Mouse (Mus musculus): Measurements from ENCODE around the gene Plce1.

Gene Plce1

DNA sequence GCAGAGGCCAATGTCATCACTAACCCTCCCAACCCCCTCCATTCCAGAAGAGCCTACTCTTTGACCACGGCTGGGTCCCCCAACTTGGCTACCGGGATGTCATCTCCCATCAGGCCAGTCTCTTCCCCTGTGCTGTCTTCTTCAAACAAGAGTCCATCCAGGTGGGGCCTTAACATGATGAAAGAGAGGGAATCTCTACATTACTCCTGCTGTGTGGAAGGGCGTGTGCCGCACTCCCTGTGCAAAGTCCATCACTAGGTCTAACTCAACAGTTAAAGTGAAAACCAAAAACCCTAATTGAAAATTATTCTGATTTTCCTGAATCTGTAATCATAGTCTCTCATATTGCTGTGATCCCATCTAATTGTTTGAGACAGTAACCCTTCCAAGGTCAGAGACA, 240.9 kb downstream of the Plce1 start:
- DNase-seq (ENCODE audit: low spot score in 2 of 2): no peak

GRCm38 (mm10) chr19:38722982-38723381, 242.1 kb downstream of the Plce1 start:
- no peak for DNase-seq (ENCODE audit: low spot score in 2 of 2)

DNA sequence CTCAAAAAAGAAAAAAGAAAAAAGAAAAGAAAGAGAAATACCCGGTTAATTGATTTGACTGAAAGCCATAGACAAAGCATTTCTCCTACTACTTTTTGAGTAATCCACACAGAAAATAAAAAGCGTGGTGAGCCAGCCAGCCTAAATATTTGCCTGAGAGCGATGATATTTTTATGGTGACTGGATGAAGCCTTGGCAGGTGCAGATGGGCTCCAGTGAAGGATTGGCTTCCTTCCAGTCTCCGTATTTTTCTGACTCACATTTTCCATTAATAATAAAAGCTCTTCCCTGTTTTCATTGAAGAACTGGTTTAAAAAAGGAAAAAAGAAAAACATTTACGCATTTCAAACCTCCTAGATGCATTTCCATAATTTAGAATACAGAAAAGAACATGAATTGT, 243.1 kb downstream of the Plce1 start:
- peak in 1 of 2 experiments; percentile 2 for DNase-seq (ENCODE audit: low spot score in 2 of 2)

- no peak for DNase-seq (ENCODE audit: low spot score in 2 of 2)
Measured at GRCm38 (mm10) chr19:38728842-38729241, 247.9 kb downstream of the Plce1 start.

DNA sequence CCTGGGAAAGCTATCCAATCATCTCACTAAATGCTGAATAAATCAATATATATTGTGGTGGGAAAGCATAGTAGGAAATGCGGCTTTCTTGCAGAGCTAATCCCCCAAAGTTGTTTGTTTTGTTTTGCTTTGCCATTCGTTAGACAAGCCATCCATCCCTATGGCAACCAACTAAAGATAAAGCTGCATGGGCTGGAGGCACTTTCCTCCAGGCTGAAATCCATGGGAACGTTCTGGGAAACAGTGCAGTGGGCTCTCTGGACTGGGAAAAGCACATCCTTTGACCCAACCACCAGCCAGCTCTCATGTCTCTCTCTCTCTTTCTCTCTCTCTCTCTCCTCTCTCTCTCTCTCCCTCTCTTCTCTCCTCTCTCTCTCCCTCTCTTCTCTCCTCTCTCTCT, 248.4 kb downstream of the Plce1 start:
- no peak for DNase-seq (ENCODE audit: low spot score in 2 of 2)

GRCm38 (mm10) chr19:38744546-38744945, 263.6 kb downstream of the Plce1 start:
- no peak for DNase-seq (ENCODE audit: low spot score in 2 of 2)

GRCm38 (mm10) chr19:38745810-38746491, 265.0 kb downstream of the Plce1 start:
- no peak for DNase-seq (ENCODE audit: low spot score in 2 of 2)

DNA sequence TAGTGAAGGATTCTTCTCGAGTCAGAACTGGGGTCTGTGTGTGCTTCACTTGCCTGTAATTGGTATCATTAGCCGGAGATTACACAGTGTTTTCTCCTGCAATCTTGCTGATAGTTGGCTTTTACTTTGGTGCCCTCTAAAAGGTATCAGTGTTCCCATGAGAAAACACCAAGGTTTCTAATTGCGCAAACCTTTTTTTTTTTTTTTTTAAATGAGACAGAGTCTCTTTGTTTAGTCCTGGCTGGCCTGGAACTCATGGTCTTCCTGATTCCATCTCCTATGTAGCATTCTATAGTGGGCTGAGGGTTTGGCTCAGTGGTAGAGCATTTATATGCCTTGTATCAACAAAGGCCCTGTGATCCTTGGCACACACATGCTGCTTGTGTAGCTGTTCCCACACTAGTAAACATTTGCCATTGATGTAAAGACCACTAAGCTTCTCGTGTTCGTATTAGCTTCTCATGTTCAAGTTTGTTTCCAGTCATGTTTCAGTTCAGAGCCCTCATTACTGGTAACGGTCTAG, 265.6 kb downstream of the Plce1 start:
- DNase-seq (ENCODE audit: low spot score in 2 of 2): no peak

GRCm38 (mm10) chr19:38750192-38750591, 269.3 kb downstream of the Plce1 start:
- DNase-seq (ENCODE audit: low spot score in 2 of 2): no peak

GRCm38 (mm10) chr19:38757161-38757560, 276.3 kb downstream of the Plce1 start:
- DNase-seq (ENCODE audit: low spot score in 2 of 2): no peak

DNA sequence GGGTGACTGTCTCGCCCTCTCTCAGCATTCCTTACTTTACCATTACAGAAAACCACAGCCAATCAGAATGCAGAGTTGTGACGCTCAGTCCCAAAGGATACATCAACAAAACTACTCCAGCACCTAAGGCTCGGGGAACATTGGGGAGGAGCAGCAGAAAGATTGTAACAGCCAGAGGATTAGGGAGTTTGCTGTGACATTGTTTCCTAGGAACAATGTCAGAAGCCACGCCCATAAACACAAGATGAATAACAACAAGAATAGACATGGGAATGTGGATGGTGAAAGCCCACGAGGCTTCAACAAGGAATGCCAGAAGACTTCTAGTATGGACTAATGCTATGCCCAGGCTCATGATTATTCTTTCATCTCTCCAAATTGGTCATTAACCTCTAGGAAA, 277.1 kb downstream of the Plce1 start:
- no peak for DNase-seq (ENCODE audit: low spot score in 2 of 2)

- DNase-seq (ENCODE audit: low spot score in 2 of 2): no peak
Measured at GRCm38 (mm10) chr19:38758685-38759472, 278.0 kb downstream of the Plce1 start.

- no peak for DNase-seq (ENCODE audit: low spot score in 2 of 2)
Measured at GRCm38 (mm10) chr19:38760441-38760840, 279.5 kb downstream of the Plce1 start.

DNA sequence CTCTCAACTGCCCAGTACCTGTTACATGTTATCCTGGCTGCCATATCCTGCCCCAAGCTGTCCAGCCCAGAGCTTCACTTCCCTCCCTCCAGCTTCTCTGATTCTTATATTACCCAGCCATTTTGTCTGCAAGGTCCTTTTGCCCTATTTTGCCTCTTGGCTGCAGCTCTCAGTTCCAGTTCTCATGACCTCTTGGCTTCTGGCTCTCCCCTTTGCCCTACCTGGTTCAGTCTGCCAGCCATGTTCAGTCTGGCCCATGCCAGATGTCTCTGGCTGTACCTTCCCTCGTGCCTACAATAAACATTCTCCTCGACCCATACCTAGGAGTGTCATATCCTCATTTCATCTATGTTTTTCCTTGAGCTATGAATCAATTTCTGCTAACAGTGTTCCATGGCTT, 285.4 kb downstream of the Plce1 start:
- no peak for DNase-seq (ENCODE audit: low spot score in 2 of 2)

DNA sequence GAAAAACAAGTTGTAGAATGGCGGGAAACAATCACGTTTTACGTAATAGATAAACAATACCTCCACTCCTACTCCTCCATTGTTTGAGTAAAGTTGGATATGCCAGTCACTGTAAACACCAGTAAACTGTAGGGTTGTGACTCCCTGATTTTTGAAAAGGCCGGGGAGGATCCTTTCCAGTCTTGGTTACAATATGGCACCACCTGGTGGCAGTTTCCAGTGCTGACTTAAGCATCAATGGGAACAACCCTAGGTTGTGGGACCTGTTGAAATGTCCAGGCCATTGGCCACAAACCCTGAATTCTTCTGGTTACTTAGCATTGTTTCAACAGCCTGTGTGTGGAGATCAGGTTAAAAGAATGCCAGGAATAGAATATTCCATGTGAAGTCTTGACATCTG, 294.6 kb downstream of the Plce1 start:
- DNase-seq (ENCODE audit: low spot score in 2 of 2): peak in 1 of 2 experiments; percentile 55

DNA sequence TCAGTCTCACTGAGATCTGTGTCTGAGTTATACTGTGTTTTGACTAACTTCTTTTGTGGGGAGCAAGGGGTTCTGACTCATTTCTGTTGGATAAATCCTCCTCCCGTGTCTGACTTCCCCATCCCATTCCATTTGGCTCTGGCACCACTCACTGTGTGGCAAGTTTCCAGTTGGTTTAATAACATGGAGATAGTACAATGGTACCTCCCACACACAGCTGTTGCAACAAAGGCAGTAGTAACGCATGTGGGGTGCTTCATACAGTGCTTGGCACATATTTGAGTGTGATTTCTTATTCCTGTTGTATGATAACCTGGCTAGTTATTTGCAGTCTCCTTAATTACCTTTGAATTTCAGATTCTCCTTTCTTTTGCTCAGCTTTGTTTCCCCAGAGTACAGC, 297.9 kb downstream of the Plce1 start:
- DNase-seq (ENCODE audit: low spot score in 2 of 2): peak; percentile 16 to 32

DNA sequence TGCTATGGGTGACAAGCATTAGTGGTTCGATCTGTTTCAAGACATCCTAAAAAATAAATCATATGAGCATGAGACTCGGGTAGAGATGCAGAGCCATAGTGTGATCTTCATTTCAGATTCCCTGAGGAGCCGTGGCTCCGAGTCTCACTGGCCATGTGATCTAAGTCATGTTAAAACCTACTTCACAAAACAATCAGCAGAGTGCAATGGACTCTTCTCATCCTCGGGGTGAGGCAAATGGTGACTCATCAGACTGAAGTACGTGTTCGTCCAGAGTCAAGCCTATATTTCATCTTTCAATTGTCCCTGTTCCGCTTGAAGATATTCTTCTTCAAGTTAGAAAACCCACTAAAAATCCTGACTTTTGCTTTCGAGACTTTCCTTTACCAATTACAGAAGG, 302.6 kb downstream of the Plce1 start:
- no peak for DNase-seq (ENCODE audit: low spot score in 2 of 2)

GRCm38 (mm10) chr19:38787756-38788155, 306.8 kb downstream of the Plce1 start:
- DNase-seq (ENCODE audit: low spot score in 2 of 2): no peak

GRCm38 (mm10) chr19:38793563-38794045, 312.7 kb downstream of the Plce1 start:
- DNase-seq (ENCODE audit: low spot score in 2 of 2): no peak

DNA sequence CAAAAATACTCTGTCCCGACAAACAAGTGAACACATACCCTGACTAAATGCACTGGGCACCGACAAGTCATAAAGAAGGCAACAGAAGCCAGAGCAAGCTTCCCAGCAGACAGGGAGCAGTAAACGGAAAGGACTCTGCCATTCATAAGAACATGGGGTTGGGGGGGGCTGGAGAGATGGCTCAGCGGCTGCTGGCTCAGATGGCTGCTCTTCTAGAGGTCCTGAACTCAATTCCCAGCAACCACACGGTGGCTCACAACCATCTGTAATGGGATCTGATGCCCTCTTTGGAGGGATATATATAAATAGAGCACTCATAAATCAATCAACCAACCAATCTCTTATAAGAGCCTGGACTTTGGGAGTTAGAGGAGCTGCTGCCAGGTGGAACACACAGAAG, 315.6 kb downstream of the Plce1 start:
- no peak for DNase-seq (ENCODE audit: low spot score in 2 of 2)

DNA sequence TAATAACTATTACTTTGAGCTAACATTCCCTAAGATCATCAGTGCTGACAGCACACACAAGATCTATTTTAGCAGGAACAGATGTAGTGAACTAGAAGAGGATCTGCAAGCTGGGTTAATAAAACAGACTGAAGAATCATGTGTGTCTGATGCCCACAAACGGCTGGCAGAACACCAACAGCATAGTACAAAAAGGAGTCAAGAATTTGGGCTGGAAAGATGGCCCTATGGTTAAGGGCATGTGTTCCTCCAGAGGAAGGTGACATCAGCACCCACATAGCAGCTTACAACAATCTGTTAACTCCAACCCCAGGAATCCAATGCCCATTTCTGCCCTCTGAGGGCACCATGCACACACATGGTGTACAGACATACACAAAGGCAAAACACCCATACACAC, 317.4 kb downstream of the Plce1 start:
- peak in 1 of 2 experiments; percentile 54 for DNase-seq (ENCODE audit: low spot score in 2 of 2)

- DNase-seq (ENCODE audit: low spot score in 2 of 2): peak in 1 of 2 experiments; percentile 27
Measured at GRCm38 (mm10) chr19:38798801-38799200, 317.9 kb downstream of the Plce1 start.

GRCm38 (mm10) chr19:38818191-38818590, 337.3 kb downstream of the Plce1 start:
- DNase-seq (ENCODE audit: low spot score in 2 of 2): no peak

All from left cerebral cortex, adult 9 months (tissue).